Mouse (Mus musculus) monocyte, adult 2 months (primary cell): ENCODE data around the gene Pkn1.

ENCODE experiments used
- DNase-seq, 2 experiments: peaks; one replicate each; pipeline ENCODE4 v3.0.0; 2022; ENCODE audit warnings: low spot score in 2 of 2, low read depth in 1 of 2

The Pkn1 gene

DNA sequence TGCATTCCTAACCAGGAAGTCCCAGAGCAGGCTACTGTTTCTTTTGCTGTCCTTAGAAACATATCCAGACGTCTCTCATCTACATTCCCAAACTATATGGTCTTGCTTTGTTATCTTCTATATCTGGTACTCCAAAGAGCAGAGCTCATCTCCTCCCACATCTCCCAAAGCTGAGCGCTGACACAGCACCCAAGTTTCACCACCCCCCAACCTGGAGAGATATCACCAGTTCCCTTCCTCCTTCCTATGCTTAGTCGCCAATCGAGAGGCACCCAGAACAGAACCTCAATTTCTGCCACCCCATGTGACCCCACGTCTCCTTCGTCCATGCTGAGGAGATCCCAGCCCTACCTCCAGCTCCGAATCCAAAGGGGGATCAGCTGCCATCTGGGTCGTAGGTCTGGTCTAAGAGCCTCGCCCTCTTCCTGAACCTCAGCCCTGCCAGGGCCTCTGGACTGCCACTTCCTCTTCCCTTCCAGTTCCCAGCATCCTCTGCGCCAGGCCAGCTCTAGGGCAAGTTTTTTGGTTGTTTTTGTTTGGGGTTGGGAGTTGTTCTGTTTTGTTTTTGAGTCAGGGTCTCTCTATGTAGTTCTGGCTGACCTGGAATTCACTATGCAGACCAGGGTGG lies 5.3 kb downstream of the Pkn1 start:
- peak in 1 of 2 experiments; percentile 51 for DNase-seq

DNA sequence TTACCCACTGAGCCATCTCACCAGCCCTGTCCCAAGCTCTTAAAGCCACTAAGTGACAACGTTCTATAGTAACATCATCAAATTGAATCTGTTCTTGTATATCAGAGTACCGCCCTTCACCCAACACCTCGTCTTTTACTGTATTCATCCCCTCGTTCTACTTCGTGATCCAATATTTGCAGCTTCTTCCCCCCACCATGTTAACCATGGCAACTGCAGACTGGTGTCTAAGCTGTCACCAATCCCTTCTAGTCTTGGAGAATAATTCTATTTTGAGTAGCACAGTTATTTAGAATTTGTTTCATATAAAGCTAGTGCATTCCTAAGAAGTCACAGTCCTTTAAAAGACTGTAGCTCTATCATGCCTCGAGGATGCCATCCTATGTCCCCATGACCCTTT lies 9.7 kb downstream of the Pkn1 start:
- DNase-seq, result no peak

DNA sequence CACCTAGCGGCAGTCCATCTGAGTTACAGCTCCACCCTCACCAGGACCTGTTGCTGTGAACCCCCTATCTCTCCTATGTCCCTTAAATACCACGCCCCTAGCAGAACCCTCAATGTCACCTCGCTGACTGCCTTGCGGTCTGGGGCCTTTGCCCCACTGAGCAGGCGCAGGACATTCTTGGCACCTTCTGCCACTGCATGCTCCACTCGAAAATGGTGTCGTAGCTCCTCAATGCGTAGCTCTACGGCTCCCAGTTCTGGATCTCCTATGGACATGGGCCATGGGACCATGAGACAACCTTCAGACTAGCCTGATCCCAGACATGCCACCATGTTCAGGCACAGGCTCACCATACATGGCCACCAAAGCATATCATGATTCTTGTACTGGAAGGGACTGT lies 14.5 kb downstream of the Pkn1 start:
- no peak for DNase-seq

DNA sequence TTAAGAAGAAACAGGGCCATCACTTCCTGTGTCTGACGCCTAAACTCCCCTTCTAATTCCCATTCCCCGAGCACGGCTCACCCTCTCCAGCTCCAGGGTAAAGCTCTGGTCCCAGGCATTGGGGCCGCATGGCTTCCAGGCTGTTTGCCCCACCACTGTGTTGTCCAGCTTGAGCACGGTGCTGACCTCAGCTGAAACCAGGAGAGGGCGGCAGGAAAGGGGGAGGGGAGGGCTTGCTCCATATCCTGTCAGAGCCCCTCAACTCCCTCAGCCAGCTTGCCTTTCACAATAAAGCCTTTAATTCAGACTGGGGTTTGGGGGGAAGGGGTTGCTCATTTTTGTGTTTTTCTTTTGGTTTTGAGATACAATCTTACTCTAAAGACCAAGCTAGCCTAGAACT lies 17.9 kb downstream of the Pkn1 start:
- no peak for DNase-seq

DNA sequence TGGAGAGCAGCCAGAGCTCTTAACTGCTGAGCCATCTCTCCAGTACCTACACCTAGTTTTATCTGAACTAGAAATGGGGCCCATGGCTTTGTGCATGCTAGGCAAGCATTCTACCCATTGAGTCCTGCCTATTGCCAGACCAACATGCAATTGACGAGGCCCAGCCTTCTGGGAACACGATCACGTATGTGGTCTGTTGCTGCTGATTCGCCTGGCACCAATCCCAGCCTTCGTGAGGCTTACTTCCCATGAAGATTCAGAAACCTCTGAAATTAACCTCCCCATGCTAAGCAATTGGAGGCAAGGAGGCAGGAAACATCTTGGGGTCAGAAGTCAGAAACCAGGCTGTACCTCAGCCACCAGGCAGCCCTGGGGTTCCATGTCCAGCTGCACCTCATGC lies 18.4 kb downstream of the Pkn1 start:
- no peak for DNase-seq

DNA sequence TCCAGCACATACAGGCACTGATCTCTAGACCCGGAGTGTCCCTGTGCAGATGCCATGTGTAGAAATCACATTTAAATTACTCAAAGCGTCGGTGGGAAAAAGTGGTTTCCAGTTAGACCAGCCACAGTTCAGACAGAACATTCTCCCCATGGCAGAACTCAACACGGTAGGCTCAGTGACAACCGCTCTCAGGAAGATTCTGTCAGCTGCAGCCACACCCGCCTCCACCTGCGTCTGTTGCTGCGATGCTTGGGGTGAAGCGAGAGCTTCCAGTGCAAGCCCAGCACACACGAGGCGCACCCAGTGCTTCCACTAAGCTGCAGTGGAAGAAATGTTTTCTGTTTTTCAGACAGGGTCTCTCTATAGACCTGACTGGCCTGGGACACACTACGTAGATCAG lies 19.1 kb downstream of the Pkn1 start:
- no peak for DNase-seq

DNA sequence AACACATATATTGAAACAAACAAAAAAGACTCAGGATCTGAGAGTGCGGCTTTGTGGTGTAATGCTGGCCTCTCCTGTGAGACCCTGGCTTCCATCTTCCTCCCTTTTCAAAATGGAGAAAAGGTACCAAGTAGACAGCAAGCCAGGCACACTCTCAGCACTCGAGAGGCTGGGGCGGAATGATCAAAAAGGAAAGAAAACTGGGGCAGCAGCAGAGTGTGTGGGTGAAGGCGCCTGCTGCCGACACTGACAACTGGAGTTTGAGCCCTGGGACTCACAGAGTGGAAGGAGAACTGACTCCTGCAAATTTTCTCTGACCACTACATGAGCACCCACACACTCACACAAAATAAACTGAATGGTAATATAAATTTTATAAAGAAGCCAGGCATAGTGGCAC lies 24.5 kb downstream of the Pkn1 start:
- DNase-seq, result no peak

DNA sequence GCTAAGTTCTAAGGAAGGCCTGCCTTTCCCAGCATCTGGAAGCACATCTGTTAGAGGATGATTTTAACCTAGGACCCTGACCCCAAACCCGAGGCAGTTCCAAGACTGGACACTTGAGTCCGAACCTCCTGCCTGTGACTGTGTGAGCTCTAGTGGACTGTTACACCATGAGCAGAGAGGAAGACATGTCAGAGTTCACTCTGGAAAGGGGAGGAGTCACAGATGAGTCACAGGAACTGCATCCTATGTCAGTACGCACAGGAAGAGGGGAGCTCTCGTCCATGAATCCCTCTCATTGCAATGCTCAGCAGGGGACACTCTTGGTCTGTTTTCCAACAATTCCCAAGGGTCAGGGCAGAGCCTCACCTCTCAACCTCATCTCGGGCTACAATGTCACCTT lies 26.0 kb downstream of the Pkn1 start:
- no peak for DNase-seq

DNA sequence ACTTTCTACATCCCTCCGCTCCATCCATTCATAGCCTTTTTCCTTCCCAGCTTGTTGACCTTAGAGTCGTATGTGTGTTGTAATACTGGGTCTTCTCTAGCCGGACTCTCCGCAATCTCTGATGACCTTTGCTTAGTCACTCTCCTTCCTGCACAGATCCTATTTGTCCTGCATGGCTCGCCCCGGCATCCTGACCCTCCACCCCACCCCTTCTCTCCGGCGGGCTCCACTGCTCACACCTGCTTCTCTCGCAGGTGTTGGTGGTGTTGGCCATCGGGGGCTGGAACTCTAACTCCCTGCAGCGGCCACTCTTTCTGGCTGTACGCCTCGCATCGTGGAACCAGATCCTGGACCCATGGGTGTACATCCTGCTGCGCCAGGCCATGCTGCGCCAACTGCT lies 30.0 kb downstream of the Pkn1 start:
- DNase-seq, result no peak

DNA sequence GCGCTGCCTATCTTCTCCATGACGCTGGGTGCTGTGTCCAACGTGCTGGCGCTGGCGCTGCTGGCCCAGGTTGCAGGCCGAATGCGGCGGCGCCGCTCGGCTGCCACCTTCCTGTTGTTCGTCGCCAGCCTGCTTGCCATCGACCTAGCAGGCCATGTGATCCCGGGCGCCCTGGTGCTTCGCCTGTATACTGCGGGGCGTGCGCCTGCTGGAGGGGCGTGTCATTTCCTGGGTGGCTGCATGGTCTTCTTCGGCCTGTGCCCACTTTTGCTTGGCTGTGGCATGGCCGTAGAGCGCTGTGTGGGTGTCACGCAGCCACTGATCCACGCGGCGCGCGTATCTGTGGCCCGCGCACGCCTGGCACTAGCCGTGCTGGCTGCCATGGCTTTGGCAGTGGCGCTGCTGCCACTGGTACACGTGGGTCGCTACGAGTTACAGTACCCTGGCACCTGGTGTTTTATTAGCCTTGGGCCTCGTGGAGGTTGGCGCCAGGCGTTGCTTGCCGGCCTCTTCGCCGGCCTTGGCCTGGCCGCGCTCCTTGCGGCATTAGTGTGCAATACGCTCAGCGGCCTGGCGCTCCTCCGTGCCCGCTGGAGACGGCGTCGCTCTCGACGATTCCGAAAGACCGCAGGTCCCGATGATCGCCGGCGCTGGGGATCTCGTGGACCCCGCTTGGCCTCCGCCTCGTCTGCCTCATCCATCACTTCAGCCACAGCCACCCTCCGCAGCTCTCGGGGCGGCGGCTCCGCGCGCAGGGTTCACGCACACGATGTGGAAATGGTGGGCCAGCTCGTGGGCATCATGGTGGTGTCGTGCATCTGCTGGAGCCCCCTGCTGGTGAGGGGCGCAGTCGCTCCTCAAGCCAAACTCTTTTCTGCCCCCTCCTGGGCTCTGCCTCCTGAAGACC lies 30.7 kb downstream of the Pkn1 start:
- no peak for DNase-seq

DNA sequence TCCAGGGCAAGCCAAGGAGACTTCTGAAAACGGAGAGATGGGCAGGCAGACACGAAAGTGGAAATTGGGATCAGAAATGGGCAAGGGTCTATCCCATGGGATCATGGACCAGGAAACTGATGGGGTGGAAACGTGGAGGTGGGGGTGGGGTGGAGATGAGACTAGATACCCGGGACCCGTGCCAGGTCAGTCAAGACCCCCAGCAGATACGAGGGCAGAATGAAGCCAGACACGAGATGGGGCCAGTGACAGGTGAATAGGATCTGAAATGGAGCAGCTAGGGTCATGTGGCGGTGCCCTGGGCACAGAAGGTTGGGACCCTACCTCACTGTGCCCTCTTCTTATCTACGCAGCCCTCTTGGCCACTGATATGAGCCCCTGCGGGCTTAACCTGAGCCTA lies 31.5 kb downstream of the Pkn1 start:
- DNase-seq, result no peak

DNA sequence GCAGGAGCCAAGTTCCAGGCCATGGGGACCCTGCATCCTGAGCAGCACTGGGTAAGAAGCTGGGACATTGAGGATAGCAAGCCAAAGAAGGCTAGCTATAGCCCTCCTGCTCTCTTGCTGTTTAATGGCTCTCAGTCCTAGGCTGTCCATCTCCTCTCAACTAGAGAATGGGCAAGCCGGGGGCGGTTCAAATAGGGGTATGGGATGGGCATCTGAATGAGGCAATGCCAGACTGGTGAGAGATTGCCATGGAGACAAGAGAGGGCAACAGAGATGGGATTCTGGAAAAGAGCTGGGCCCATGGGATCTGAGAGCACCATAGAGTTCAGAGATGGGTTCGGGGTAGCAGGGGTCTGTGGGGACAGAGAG lies 32.1 kb downstream of the Pkn1 start:
- DNase-seq, result no peak

DNA sequence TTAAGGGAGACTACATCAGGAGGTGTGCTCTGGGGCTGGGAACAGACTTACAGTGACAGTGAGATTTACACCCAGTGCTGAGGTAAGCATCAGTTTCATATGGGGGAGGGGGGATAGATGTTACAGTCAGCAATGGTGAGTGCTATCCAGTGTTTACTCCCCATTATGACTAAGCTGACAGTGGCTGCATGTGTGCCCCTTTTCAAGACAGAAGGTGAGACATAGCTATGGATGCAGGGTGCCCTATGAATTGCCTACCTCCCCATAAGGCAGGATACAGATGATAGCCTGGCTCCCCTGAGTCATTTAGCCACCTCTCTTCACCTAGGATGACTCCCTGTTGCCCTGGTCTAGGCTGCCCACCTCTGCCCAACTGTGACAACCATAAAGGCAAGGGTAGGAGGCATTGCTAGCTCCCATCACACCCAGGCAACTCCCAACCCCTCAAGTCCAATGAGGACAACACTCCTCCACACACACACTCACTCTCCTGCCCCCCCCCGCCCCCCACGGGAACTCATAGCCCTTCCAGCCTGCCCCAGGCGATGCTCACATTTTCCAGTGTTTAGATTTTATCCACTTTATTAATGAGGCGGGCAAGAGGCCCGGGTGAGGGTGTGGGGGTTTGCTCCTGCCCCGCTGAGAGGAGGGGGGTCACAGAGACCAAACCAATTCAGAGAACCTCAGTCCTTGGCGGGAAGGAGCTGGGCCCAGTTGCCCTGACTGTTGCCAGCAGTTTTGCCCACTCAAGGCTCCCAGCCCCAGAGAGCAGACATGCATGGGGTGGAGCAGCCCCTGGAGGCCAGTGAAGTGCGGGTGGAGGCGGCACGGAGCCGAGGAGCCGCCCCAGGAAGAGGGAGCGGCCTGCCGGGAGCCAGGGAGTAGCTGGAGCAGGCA lies 32.8 kb downstream of the Pkn1 start, which contains the start of gene Ptger1:
TSS of gene Ptger1 (plus strand) at position 710 of the 897 bp plus-strand sequence.
- DNase-seq, result no peak

DNA sequence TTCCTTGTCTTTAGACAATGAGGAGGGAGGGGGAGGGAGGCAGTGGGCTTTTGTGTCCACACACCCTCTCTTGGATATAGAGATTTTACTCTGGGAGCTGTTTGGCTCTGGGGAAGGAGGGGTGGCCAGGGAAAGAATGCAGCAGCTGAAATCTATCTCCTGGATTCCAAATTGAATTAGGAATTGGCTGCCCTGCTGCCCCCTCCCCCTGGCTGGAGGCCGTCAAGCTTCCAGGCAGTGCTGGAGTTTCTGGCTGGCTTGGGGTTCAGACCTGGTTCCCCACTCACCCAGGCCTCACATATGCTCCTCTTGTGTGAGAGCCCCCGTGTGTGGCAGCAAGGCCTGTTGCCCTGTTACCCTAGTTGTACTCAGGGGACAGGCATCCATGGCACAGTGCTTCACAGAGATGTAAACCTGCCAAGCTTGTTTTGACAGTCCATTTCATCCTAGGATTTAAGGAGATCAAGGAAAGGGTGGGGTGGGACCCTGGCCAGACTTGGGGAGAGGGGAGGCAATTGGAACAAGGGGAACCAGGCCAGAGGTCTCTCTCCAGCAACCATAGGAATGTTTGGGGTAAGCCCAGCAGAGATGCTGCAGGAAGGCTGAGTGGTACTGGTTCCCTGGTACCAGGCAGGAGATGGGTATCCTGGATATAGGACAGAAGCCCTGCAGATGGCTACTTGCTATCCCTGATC lies 33.9 kb downstream of the Pkn1 start:
- DNase-seq, result no peak

DNA sequence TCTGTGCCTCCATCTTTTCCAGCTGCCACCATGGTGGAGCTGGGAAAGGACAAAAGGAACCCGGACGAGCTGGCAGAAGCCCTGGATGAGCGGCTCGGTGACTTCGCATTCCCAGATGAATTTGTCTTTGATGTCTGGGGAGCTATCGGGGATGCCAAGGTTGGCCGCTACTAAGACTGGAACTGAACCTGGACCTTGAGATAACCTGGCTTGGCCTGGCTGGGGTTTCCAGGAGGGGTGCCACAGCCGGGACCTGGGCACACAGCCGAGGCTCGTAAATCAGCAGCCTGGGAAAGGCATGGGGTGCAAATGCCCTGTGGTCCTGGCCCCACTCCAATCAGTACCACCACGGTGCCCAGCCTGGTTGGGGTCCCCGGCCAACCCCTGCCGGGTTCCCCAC lies 34.9 kb downstream of the Pkn1 start:
- no peak for DNase-seq

DNA sequence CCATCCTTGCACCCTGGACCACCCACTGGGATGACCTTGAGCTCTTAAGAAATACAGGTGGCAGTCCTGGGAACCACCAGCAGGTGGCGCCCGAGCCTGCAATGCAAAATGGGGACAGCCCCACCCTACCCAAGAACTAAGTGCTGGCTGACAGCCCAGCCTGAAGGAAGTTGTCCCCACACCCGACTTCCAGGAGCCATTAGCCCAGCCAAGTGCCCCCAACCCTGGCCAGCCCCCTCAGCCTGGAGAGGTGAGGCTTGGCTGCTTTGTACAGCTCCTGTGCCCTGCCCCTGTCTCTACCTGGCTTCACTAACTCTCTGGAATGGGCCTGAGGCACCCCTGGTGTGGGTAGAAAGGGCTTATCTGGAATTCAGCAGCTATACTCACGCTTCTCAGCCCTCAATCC lies 36.6 kb downstream of the Pkn1 start:
- peak; percentile 62 to 88 for DNase-seq

DNA sequence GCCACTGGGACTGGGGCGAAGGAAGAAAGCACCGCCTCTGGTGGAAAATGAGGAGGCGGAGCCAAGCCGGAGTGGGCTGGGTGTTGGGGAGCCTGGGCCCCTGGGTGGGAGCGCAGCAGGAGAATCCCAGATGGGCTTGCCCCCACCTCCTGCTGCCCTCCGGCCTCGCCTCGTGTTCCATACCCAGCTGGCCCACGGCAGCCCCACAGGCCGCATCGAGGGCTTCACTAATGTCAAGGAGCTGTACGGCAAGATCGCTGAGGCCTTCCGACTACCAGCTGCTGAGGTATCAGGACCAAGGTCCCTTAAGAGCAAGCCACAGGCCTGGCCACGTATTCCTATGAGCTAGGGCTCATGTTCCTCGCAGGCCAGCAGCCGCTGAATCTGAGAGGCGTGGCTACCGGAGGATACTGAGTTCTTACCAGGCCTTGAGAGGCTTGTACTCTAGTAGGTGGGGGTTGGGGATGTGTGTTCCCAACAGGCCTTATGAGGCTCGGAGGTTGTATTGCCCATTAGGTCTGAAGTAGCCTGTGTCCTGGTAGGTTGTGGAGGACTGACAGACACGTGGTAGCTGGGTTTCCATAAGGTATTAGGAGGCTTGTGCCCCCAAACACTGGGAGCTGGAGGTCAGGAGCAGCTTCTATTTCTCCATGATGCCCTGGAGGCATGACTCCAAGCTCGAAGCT lies 37.8 kb downstream of the Pkn1 start:
- no peak for DNase-seq

DNA sequence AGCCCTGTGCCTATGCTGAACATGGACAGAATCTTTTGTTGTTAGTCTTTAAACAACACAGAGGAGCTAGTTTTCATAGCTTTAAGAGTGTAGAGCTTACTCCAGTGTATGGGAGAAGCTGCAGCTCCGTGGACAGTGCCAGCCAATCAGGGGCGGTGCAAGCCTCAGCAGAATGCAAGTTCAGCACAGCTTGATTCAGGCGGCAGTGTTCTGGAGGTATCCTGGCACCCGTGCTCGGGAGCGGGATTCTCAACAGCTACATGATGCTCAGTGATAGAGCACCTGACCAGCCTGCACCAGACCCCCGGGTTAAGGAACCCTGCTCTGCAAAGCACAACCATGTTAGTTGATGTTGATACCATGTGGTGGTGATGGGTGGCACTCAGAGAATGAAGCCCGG lies 38.4 kb downstream of the Pkn1 start:
- DNase-seq, result no peak

DNA sequence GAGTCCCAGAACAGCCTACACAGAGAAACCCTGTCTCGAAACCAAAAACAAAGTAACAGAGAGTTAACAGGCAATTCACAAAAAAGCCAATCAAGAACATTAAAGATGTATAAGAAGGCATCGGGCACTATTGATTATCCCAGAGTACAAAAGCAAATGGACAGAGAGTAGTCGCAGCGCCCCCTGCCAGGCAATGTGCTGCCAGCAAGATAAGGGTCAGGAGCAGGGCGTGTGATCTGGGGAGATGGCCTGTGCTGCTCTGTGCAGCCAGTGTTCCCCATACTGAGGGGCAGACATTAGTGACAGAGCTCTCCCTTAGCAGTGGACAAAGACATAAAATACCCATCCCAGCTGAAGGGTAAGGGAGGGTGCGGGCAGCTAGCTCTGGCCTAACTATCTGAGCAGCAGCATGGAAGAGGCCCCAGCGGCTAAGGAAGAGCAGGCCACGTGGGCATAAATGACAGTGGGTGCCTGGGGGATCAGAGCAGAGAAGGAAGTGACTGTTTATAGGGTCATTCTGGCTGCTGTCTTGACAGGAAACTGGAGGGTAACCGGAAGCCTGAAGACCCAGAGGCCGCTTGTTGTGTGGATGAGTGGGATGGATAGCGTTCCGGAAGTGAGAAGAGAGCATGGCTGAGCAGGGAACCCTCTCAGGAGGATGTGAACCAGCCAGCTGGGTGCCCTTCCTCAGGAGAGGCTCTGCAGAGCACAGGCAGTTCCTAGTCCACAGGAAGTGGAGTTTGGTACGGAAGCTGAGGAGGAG lies 42.3 kb downstream of the Pkn1 start:
- no peak for DNase-seq

DNA sequence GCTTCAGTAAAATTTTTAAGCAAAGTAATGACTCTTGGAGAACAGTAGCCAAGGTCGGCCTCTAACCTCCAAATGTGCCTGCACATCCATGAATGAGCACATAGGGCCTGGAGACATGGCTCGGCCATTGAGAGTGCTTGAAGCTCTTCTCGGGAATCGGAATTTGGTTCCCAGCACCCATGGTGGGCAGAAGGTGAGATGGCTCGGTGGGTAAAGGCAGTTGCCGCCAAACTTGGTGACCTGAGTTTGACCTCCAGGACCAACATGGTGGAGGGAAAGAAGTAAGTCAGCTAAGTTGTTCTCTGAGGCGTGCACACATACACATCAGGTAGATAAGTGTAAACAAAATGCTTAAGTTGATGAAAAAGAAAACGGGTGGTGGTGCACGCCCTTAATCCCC lies 42.9 kb downstream of the Pkn1 start:
- no peak for DNase-seq
